Comparison of ENCODE assay signal across 19 mouse cellular contexts in the genomic region with DNA sequence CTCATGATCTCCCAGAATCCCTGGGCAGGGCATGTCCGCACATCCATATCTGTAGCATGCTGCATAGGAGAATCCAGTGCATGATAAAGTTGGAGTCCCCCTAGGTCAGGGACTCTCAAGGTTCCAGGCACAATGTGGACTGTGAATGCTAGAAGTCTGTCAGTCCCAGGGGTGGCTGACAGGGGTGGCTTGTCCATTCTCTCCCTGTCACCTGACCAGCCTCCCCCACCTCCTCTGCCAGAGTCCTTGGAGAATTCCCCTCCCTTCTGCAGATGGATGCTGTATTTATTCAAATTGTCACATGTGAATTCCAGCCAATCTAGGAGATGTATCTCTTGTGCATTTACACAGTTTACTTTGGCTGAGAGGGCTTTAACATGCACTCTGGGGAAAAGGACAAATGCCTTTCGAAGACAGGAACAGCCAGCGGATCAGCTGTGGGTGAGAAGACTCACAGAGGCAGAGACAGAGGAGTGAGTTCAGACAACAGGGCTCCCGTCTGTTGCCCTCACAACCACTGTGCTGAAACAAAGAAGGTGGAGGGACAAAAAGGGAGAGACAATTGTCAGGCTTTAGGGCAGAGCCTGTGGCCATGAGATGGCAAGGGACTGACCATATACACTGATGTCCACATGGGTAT.
DNase-seq lines count a peak whose midpoint lies in the region; ATAC-seq and TF ChIP-seq lines count a peak whose summit lies in the region.
"Had no signal": no experiment of that assay in that cellular context is flagged by ENCODE, and none has a peak within 500 bp of the region (broad histone marks: within the 10 kb centered on the region; RNA-seq: fewer than 3 reads in every experiment).

No protein-coding gene starts in this region.

- no peak overlapping the region for H3K4me2 ChIP-seq in kidney, postnatal 0 days (ENCODE audit: low read length)
- no peak overlapping the region for H3K4me2 ChIP-seq in intestine, embryonic 15.5 days (replicated peaks)
- H3K4me2 ChIP-seq: forebrain, embryonic 15.5 days; heart, embryonic 13.5 days; liver, embryonic 15.5 days; midbrain, embryonic 12.5 days had no signal

- H3K27ac ChIP-seq in kidney, postnatal 0 days = no peak overlapping the region
- peak overlapping the region; percentile 37; the same call in 1 of the 2 replicates for H3K27ac ChIP-seq in hindbrain, embryonic 10.5 days
- peak overlapping the region; percentile 5 for H3K27ac ChIP-seq in intestine, embryonic 15.5 days
- H3K27ac ChIP-seq: forebrain, embryonic 15.5 days; heart, embryonic 13.5 days; liver, embryonic 15.5 days; midbrain, embryonic 12.5 days had no signal

- no peaks in the 10 kb centered on the region for H3K4me1 ChIP-seq in kidney, postnatal 0 days (replicated peaks; ENCODE audit: insufficient read depth, low read length)
- peaks cover 6% of the 10 kb centered on the region for H3K4me1 ChIP-seq in hindbrain, embryonic 10.5 days (replicated peaks)
- no peaks in the 10 kb centered on the region for H3K4me1 ChIP-seq in intestine, embryonic 15.5 days (replicated peaks)
- H3K4me1 ChIP-seq: forebrain, embryonic 15.5 days; heart, embryonic 13.5 days; liver, embryonic 15.5 days; midbrain, embryonic 12.5 days had no signal

- no peaks in the 10 kb centered on the region for H3K36me3 ChIP-seq in kidney, postnatal 0 days (ENCODE audit: insufficient read depth, low read length)
- no peaks in the 10 kb centered on the region for H3K36me3 ChIP-seq in hindbrain, embryonic 10.5 days
- H3K36me3 ChIP-seq in intestine, embryonic 15.5 days = no peaks in the 10 kb centered on the region
- H3K36me3 ChIP-seq: forebrain, embryonic 15.5 days; G1E; heart, embryonic 13.5 days; liver, embryonic 15.5 days; midbrain, embryonic 12.5 days had no signal

- ATAC-seq in kidney, postnatal 0 days (replicated peaks; ENCODE audit: low FRiP score, low read depth) = no peak
- ATAC-seq in intestine, embryonic 15.5 days = peak; percentile 67
- ATAC-seq: forebrain, embryonic 15.5 days had no signal

- no peaks in the 10 kb centered on the region for H3K9me3 ChIP-seq in kidney, postnatal 0 days (replicated peaks; ENCODE audit: low read length)
- H3K9me3 ChIP-seq in hindbrain, embryonic 10.5 days = no peaks in the 10 kb centered on the region
- no peaks in the 10 kb centered on the region for H3K9me3 ChIP-seq in intestine, embryonic 15.5 days
- H3K9me3 ChIP-seq: forebrain, embryonic 15.5 days; heart, embryonic 13.5 days; liver, embryonic 15.5 days; midbrain, embryonic 12.5 days had no signal

- DNase-seq in kidney, postnatal 0 days (ENCODE audit: low spot score) = peak; percentile 48
- DNase-seq in kidney, postnatal 36 days = no peak
- DNase-seq in brain, embryonic 14.5 days (ENCODE audit: low read depth) = peak; percentile 30
- DNase-seq in hindbrain, embryonic 10.5 days (ENCODE audit: low spot score) = no peak
- DNase-seq in testis, postnatal 14 days (ENCODE audit: low spot score) = no peak
- no peak for DNase-seq in frontal cortex, adult 2 months (ENCODE audit: extremely low spot score in 1 of 2, low spot score in 1 of 2)
- no peak for DNase-seq in thymus, postnatal 0 days (ENCODE audit: low spot score)
- DNase-seq: cerebellum, postnatal 14 days; heart, postnatal 36 days; kidney, adult 9 months; lung, postnatal 10 days; right cerebral cortex, postnatal 14 days; thymus, adult 18-20 months had no signal

- no peak overlapping the region for H3K4me3 ChIP-seq in kidney, postnatal 0 days (replicated peaks; ENCODE audit: low read depth, low read length)
- no peak overlapping the region for H3K4me3 ChIP-seq in hindbrain, embryonic 10.5 days
- no peak overlapping the region for H3K4me3 ChIP-seq in intestine, embryonic 15.5 days (replicated peaks)
- H3K4me3 ChIP-seq: forebrain, embryonic 15.5 days; heart, embryonic 13.5 days; liver, embryonic 15.5 days; midbrain, embryonic 12.5 days had no signal

- H3K27me3 ChIP-seq in kidney, postnatal 0 days (ENCODE audit: insufficient read depth, low read length) = no peaks in the 10 kb centered on the region
- no peaks in the 10 kb centered on the region for H3K27me3 ChIP-seq in hindbrain, embryonic 10.5 days (ENCODE audit: insufficient read depth, poor library complexity, severe bottlenecking)
- H3K27me3 ChIP-seq in intestine, embryonic 15.5 days (replicated peaks) = no peaks in the 10 kb centered on the region
- H3K27me3 ChIP-seq: forebrain, embryonic 15.5 days; liver, embryonic 15.5 days; midbrain, embryonic 12.5 days had no signal

- TF ChIP-seq CTCF in kidney, postnatal 0 days (IDR thresholded peaks at IDR 0.05; ENCODE audit: low read depth) = no peak
- no peak for TF ChIP-seq CTCF in brain, embryonic 14.5 days (IDR thresholded peaks at IDR 0.05; ENCODE audit: borderline replicate concordance, extremely low read depth, insufficient read depth, insufficient read length)

- no peak for TF ChIP-seq POLR2A in brain, embryonic 14.5 days (IDR thresholded peaks at IDR 0.05; ENCODE audit: borderline replicate concordance, extremely low read depth, insufficient read depth, insufficient read length, poor library complexity, severe bottlenecking)

- 76% methylated on average over 4 of the region's 4 CpGs for WGBS in kidney, postnatal 0 days
- 61% methylated on average over 4 of the region's 4 CpGs for WGBS in hindbrain, embryonic 10.5 days
- 46% methylated on average over 4 of the region's 4 CpGs for WGBS in intestine, embryonic 15.5 days

- no peak overlapping the region for H3K9ac ChIP-seq in kidney, postnatal 0 days (ENCODE audit: low read depth, low read length)
- no peak overlapping the region for H3K9ac ChIP-seq in intestine, embryonic 15.5 days
- H3K9ac ChIP-seq: forebrain, embryonic 15.5 days; heart, embryonic 13.5 days; liver, embryonic 15.5 days; midbrain, embryonic 12.5 days had no signal

Comparison
In these comparisons a context has a peak if more than half of its experiments do, and no peak if none do; other contexts are left out.
1. DNase-seq: peak in kidney, postnatal 0 days (single experiment) and brain, embryonic 14.5 days (single experiment); none in kidney, postnatal 36 days (0 of 2), hindbrain, embryonic 10.5 days (single experiment), testis, postnatal 14 days (single experiment), frontal cortex, adult 2 months (0 of 2) and thymus, postnatal 0 days (single experiment).